Mouse (Mus musculus): Measurements from ENCODE around the gene Spata18. TPM values are rescaled to one million over a fixed set of nuclear protein-coding genes. Genes with fewer than 3 reads are reported as not detected.

Gene Spata18
- not detected for polyA plus RNA-seq (2014; fragmentation: Illumina TruSeq; extraction: RNeasy Lipid Tissue Mini Kit (QIAGEN cat#74804); ENCODE audit: low read depth, low replicate concordance)

DNA sequence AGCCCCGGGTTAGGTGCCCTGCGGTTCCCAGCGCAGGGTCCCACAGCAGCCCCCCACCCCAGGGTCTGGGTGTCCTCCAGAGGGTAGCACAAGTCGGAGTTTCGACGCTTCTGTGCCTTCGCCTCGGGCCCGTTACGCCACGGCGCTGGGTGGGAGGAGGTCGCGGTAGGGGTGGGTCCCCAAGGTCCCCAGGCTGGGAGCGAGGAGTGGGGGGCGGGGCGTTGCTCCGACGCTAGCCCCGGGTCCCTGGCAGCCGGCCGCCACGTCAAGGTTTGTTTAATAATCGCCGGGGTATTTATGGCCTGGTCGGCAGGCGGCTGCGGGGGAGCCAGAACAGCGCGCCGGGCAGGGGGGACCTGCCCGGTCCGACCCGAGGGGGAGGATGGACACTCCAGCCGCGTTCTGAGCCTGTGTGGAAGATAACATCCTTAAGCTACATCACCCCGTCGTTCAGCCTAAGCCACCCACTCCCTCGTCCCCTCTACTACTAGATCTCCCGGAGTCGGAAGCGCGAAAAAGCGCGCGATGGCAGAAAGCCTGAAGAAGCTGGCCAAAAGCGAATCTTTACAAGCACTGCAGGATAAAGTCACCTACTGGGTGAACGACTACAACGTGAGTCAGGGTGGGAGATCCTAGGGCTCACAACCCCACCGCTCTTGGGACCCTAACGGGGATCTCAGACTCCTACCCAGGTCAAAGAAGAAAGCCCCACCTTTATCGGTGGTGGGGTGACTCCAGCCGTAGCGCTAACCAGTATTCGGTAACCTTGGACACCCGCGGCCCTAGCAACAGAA, at the start of gene Spata18:
Gene Spata18 (plus strand): TSS at position 319 of the 794 bp plus-strand sequence.

DNA sequence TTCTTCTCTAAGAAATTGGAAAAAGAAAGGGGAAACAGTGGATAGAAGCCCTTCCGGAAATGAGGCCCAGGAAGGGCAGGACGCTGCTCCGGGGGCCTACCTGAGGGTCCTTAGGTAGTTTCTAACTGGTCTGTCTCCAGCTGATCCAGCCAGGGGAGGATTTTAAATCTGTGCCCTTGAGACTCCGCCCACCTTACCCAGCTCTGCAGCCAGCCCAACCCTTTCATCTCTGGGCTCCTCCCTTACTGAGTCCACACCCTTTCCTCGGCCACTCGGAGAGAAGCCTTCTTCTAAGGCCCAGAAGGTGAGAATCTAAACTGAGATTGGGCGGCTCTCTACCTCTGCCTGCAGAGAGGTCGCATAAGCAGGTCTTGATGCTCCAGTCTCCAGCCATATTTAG, 18.9 kb upstream of the Spata18 start, which contains the start of gene Lrrc66:
Gene Lrrc66 (minus strand): TSS at position 236 of the 400 bp plus-strand sequence.

DNA sequence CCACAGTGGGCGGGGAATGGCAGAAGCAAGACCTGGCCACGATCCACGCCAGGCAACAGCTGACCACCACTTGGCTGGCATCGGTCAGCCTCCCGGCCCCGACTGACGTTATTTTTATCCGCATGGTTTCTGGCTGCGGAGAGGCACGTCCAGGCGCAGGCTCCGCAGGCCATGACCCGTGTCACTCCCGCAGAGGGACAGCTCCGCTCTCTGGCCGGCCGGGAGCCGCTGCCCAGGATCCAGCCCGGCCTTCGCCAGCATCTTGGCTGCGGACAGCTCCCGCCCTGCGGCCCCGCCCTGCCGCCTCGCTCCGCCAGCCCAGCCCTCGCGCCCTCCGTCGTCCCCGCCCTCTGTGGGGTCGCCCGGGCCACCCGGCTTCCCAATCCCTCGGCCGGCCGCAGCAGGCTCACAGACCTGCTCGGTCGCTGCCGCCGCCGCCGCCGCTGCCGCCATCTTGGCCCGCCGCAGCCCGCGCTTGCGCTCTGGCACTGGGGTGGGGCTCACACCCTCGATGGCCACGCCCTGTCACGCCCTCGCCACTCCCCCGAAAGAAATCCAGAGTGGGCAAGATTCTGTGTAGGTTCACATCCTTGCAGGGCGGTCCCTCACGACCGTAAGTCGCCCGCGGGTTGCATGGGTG, 3.8 kb upstream of the Spata18 start, which contains the start of gene Sgcb:
Gene Sgcb (minus strand): TSS at position 530 of the 640 bp plus-strand sequence.

Other genes with a start within 250 kb of the Spata18 start
- gene Cwh43, start 245.3 kb upstream of the Spata18 start, polyA plus RNA-seq (2014; fragmentation: Illumina TruSeq; extraction: RNeasy Lipid Tissue Mini Kit (QIAGEN cat#74804); ENCODE audit: low read depth, low replicate concordance), result not detected
- 9.9 TPM for gene Dcun1d4, start 170.4 kb upstream of the Spata18 start, polyA plus RNA-seq (2014; fragmentation: Illumina TruSeq; extraction: RNeasy Lipid Tissue Mini Kit (QIAGEN cat#74804); ENCODE audit: low read depth, low replicate concordance)
- gene Lrrc66, start 18.9 kb upstream of the Spata18 start, polyA plus RNA-seq (2014; fragmentation: Illumina TruSeq; extraction: RNeasy Lipid Tissue Mini Kit (QIAGEN cat#74804); ENCODE audit: low read depth, low replicate concordance), result not detected
- 92.6 TPM for gene Sgcb, start 3.6 kb upstream of the Spata18 start, polyA plus RNA-seq (2014; fragmentation: Illumina TruSeq; extraction: RNeasy Lipid Tissue Mini Kit (QIAGEN cat#74804); ENCODE audit: low read depth, low replicate concordance)